Mouse (Mus musculus): ENCODE measurements around the gene Herc4. TPM values are rescaled to one million over a fixed set of nuclear protein-coding genes. Genes with fewer than 3 reads are reported as not detected.
A peak's percentile ranks its signal among the peaks of the same experiment; 100 is the strongest.
"Not testable (repeated sequence)": the region's sequence is repeated elsewhere in the genome, so short reads cannot be mapped to it uniquely, and the experiment has no call there.

Herc4 gene
- polyA plus RNA-seq, 1 experiment from 2014 or later: 40.8 TPM

GRCm38 (mm10) chr10:63327091-63327490 is 83.5 kb downstream of the Herc4 start:
- H3K9me3 ChIP-seq: no peaks in the 10 kb centered on the region
- 89% methylated on average over 1 of the region's 1 CpGs for WGBS
- no peak overlapping the region for H3K9ac ChIP-seq
- no peak for ATAC-seq (ENCODE audit: insufficient number of reproducible peaks, insufficient read depth, low FRiP score, low TSS enrichment, low read depth)
- H3K4me2 ChIP-seq: no peak overlapping the region
- H3K36me3 ChIP-seq: peaks cover 66% of the 10 kb centered on the region
- H3K4me3 ChIP-seq: no peak overlapping the region
- no peak overlapping the region for H3K27ac ChIP-seq
- no peaks in the 10 kb centered on the region for H3K27me3 ChIP-seq
- no peaks in the 10 kb centered on the region for H3K4me1 ChIP-seq

DNA sequence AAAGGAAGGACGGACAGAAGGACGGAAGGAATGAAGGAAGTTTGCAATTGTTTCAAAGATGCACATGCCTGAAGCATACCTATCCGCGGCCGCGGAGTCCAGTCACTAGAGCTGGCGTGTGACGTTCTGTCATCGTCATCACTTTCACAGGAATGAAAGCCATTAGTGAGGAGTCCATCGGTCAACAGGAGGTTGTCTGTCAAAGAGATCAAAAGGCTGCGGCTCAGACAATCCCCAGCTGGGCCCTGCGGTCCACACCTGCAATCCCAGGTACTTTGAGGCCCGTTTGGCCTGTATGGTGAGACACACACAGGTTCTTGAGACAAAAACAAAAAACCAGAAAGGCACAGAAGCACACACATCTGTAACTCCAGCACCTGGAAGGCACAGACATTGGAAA is 93.3 kb downstream of the Herc4 start:
- ATAC-seq (ENCODE audit: insufficient number of reproducible peaks, insufficient read depth, low FRiP score, low TSS enrichment, low read depth): no peak
- H3K9me3 ChIP-seq: no peaks in the 10 kb centered on the region
- peaks cover 18% of the 10 kb centered on the region for H3K4me1 ChIP-seq
- H3K27ac ChIP-seq: no peak overlapping the region
- 60% methylated on average over 13 of the region's 13 CpGs for WGBS
- peak overlapping the region; percentile 80 for H3K4me3 ChIP-seq
- peaks cover 20% of the 10 kb centered on the region for H3K36me3 ChIP-seq
- H3K27me3 ChIP-seq: no peaks in the 10 kb centered on the region
- peak overlapping the region; percentile 63 for H3K9ac ChIP-seq
- H3K4me2 ChIP-seq: peak overlapping the region; percentile 68

DNA sequence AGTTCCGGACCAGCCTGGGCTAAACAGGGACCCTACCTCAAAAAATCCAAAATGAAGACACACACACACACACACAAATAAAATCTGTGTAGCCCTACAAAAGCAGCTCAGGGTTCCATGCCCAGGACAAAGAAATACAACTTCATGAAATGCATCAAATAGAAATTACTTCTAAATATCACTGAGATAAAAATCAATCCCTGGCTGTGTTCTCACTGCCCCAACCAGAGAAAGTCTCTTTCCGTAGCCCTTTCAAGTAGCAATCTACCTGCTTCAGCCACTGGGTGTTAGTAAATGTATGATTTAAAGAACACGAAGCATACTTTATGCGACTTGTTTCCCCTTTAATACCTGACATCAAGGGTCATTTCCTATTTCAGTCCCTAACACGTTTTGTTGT is 93.7 kb downstream of the Herc4 start:
- ATAC-seq (ENCODE audit: insufficient number of reproducible peaks, insufficient read depth, low FRiP score, low TSS enrichment, low read depth): no peak
- 24% methylated on average over 5 of the region's 5 CpGs for WGBS
- Histone ChIP-seq H3K27me3 (no peaks in the 10 kb centered on the region), H3K27ac (no peak overlapping the region), H3K9me3 (no peaks in the 10 kb centered on the region), H3K4me1 (peaks cover 18% of the 10 kb centered on the region), H3K4me2 (peak overlapping the region; percentile 68), H3K36me3 (peaks cover 20% of the 10 kb centered on the region), H3K4me3 (peak overlapping the region; percentile 80), H3K9ac (peak overlapping the region; percentile 63)

DNA sequence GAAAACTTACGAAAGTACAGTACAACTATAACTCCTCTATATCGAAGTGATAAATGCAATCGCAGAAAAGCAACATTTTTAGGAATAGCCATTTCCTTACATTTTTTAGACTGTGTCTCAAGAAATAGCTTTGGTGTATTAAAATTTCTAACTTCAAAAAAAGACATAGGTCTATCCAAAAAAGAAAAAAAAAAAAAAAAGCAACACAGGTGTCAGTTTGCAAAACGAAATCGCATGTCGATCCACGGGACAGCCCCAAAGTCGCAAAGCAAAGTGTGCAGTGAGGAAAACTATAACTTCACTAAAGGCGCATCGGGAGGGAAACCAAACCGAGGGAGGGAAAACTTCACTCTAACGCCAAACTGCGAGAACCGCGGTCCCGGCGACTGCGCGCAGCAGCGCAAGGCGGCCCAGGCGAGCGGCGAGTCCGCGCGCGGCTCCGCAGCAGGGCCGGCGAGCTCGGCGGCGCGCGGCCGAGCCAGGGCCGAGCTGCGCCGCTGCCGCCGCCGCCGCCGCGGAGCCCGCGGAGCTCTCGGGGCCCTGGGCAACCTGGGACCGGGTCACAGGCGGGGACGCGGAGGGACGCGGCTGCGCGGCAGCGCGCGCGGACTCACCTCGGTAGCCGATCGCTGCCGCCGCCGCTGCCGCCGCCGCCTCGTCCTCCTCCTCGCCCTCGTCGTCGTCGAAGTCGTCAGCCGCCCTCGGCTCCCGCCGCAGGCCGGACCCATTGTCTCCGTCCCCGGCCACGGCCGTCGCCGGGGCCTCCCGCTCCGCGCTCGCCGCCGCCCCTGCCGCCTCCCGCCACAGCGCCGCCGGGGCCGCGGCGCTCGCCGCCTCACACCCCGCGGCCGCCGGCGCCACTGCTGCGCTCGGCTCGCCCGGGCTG is 94.6 kb downstream of the Herc4 start:
- under 1% methylated on average over 76 of the region's 113 CpGs for WGBS
- peak overlapping the region; percentile 80 for H3K4me3 ChIP-seq
- H3K36me3 ChIP-seq: peaks cover 20% of the 10 kb centered on the region
- peak overlapping the region; percentile 92 for H3K27ac ChIP-seq
- no peaks in the 10 kb centered on the region for H3K9me3 ChIP-seq
- ATAC-seq (ENCODE audit: insufficient number of reproducible peaks, insufficient read depth, low FRiP score, low TSS enrichment, low read depth): peak; percentile 77
- no peaks in the 10 kb centered on the region for H3K27me3 ChIP-seq
- H3K9ac ChIP-seq: peak overlapping the region; percentile 96
- peaks cover 18% of the 10 kb centered on the region for H3K4me1 ChIP-seq
- peak overlapping the region; percentile 68 for H3K4me2 ChIP-seq

DNA sequence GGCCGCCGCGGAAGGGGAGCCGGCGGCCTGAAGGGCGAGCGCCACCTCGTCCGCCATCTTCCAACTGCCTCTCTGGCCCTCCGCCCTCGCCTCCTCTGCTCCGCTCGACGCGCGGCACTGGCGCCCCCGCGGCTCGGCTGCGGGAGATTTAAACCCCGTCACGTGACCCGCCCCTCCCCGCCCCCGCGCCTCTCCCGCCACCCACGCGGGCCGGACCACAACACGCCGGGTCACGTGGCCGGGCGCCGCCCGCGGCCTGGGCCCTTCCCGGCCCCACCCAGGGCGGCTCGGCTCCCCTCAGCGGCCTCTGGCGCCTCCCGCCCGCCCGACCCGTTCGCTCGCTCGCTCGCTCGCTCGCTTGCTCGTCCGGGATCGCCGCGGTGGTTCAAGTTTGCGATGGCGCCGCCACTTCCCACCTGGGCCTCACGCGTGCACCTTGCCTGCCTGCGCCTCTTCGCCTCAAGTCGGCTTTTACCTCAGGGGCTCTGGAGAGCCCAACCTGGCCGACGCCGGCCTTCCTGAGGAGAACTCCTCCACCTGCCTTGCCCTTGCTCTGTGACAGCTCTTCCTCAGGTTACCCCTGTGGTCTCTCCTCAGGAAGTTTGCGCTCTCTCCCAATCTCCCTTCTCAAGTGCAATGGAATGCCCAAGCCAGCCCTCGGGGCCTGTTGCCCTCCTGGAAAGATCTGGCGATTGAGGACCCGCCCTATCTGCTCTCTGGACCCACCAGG is 95.5 kb downstream of the Herc4 start:
- H3K36me3 ChIP-seq: peaks cover 11% of the 10 kb centered on the region
- peaks cover 18% of the 10 kb centered on the region for H3K4me1 ChIP-seq
- H3K9ac ChIP-seq: peak overlapping the region; percentile 96
- H3K4me3 ChIP-seq: peak overlapping the region; percentile 80
- H3K9me3 ChIP-seq: no peaks in the 10 kb centered on the region
- no peaks in the 10 kb centered on the region for H3K27me3 ChIP-seq
- WGBS: under 1% methylated on average over 59 of the region's 74 CpGs
- peak overlapping the region; percentile 92 for H3K27ac ChIP-seq
- H3K4me2 ChIP-seq: peak overlapping the region; percentile 68
- ATAC-seq (ENCODE audit: insufficient number of reproducible peaks, insufficient read depth, low FRiP score, low TSS enrichment, low read depth): peak; percentile 95

DNA sequence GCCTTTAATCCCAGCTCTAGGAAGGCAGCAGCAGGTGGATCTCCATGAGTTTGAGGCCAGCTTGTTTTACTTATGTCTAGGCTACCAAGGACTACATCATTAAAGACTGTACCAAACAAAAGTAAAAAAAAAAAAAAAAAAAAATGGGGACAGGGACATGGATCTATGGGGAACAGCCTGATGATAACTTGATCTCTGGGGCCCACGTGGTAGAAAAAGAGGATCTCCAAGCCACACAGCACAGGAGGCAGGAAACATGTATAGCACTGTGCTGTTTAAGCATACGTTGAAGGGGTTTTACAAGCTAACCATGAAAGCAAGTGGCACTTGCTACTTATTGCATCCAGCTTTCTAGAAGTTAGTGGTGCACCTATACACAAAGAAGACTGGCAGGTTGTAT is 97.7 kb downstream of the Herc4 start:
- Histone ChIP-seq H3K4me1 (peaks cover 16% of the 10 kb centered on the region), H3K9me3 (no peaks in the 10 kb centered on the region), H3K27ac (no peak overlapping the region), H3K36me3 (no peaks in the 10 kb centered on the region), H3K4me3 (no peak overlapping the region), H3K27me3 (no peaks in the 10 kb centered on the region), H3K4me2 (no peak overlapping the region), H3K9ac (no peak overlapping the region)
- WGBS: 78% methylated on average over 2 of the region's 2 CpGs
- ATAC-seq (ENCODE audit: insufficient number of reproducible peaks, insufficient read depth, low FRiP score, low TSS enrichment, low read depth): no peak

DNA sequence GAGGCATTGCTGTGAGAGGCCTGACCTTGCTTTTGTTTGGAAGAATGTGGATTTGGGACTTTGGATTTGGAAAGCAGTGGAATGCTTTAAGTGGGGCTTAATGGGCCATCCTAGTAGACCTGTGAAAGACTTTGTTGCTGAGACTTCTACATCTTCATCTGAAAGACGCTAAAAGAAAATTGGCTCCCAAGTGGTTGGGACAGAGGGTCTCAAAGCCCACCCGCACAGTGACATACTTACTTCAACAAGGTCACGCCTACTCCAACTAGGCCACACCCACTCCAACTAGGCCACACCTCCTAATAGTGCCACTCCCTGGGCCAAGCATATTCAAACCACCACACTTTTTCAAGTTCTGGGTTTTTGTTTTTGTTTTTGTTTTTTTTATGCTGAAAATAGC is 101.1 kb downstream of the Herc4 start:
- Histone ChIP-seq H3K4me3 (no peak overlapping the region), H3K9me3 (no peaks in the 10 kb centered on the region), H3K27ac (no peak overlapping the region), H3K36me3 (no peaks in the 10 kb centered on the region), H3K4me1 (no peaks in the 10 kb centered on the region), H3K4me2 (no peak overlapping the region), H3K9ac (no peak overlapping the region), H3K27me3 (no peaks in the 10 kb centered on the region)
- no peak for ATAC-seq (ENCODE audit: insufficient number of reproducible peaks, insufficient read depth, low FRiP score, low TSS enrichment, low read depth)
- WGBS: 93% methylated on average over 3 of the region's 3 CpGs

DNA sequence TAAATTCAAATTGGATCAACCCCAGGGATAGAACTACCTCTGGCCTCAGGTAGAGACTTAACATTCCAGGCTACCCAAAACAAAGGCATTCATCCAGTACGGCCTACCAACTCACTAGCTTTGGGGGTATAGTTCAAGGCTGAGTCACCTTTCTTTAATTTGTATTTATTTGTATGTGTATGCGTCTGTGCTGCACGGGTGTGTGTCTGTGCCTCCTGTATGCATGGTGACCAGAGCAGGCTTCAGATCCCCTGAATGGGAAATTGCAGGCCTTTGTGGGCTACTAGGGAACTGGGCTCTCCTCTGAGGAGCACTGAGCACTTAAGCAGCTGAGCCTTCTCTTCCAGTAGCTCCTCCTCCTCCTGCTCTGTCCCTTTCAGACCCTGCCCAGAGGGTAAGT is 104.7 kb downstream of the Herc4 start:
- Histone ChIP-seq H3K9ac (no peak overlapping the region), H3K4me3 (no peak overlapping the region)

GRCm38 (mm10) chr10:63350666-63351065 is 107.1 kb downstream of the Herc4 start:
- H3K27ac ChIP-seq: no peak overlapping the region
- no peaks in the 10 kb centered on the region for H3K4me1 ChIP-seq
- 0 out of 2 replicates have a peak, but pooled peaks cover 4% of the 10 kb centered on the region for H3K9me3 ChIP-seq
- no peak overlapping the region for H3K4me2 ChIP-seq
- H3K27me3 ChIP-seq: no peaks in the 10 kb centered on the region
- no peak overlapping the region for H3K9ac ChIP-seq
- H3K36me3 ChIP-seq: no peaks in the 10 kb centered on the region
- WGBS: 88% methylated on average over 7 of the region's 7 CpGs
- no peak for ATAC-seq (ENCODE audit: insufficient number of reproducible peaks, insufficient read depth, low FRiP score, low TSS enrichment, low read depth)
- H3K4me3 ChIP-seq: no peak overlapping the region

More for the DNA sequence above, 104.7 kb downstream of the Herc4 start:
- 40% methylated on average over 3 of the region's 3 CpGs for WGBS
- H3K27me3 ChIP-seq: no peaks in the 10 kb centered on the region
- ATAC-seq (ENCODE audit: insufficient number of reproducible peaks, insufficient read depth, low FRiP score, low TSS enrichment, low read depth): no peak
- no peaks in the 10 kb centered on the region for H3K36me3 ChIP-seq
- H3K4me1 ChIP-seq: no peaks in the 10 kb centered on the region
- no peaks in the 10 kb centered on the region for H3K9me3 ChIP-seq
- H3K27ac ChIP-seq: no peak overlapping the region
- H3K4me2 ChIP-seq: no peak overlapping the region

DNA sequence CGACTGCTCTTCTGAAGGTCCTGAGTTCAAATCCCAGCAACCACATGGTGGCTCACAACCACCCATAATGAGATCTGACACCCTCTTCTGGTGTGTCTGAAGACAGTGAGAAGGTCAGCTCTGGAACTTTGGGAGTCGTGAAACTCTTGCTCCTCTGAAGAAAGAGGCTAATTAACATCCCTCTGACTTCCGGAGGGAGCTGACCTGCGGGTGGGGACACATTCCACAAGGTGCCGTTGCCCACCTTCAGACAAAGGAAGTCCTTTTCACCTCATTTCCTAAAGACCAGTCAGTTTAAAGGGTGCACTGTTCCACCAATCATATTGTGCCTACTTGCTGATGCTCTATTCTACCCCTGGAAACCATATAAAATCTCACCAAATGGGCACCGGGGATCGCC is 107.5 kb downstream of the Herc4 start:
- H3K27me3 ChIP-seq; H3K4me2 ChIP-seq; H3K9me3 ChIP-seq; H3K4me3 ChIP-seq; H3K36me3 ChIP-seq; H3K9ac ChIP-seq; H3K4me1 ChIP-seq; H3K27ac ChIP-seq; ATAC-seq (ENCODE audit: insufficient number of reproducible peaks, insufficient read depth, low FRiP score, low TSS enrichment, low read depth): not testable (repeated sequence)
- 81% methylated on average over 7 of the region's 7 CpGs for WGBS

DNA sequence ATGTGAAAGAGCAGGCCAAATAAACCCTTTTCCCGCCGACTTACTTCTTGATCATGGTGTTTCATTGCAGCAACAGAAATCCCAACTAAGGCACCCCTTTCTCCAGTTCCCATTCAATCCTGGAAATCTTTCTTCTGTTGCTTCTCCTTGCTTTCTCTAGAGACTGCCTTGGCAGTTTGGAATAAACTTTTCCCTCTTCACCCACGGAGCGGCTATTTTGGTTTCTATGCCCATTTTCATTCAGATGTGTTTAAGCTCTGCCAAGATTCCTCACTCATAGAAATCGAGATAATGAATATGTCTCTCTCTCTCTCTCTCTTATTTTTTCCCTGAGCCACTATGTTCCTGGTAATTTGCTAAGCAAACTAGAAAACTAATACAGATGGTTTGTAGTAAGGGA is 108.5 kb downstream of the Herc4 start:
- WGBS: 90% methylated on average over 5 of the region's 5 CpGs
- Histone ChIP-seq H3K9ac (no peak overlapping the region), H3K9me3 (0 out of 2 replicates have a peak, but pooled peaks cover 4% of the 10 kb centered on the region), H3K27ac (no peak overlapping the region), H3K27me3 (no peaks in the 10 kb centered on the region), H3K4me2 (no peak overlapping the region), H3K36me3 (no peaks in the 10 kb centered on the region), H3K4me1 (no peaks in the 10 kb centered on the region), H3K4me3 (no peak overlapping the region)
- no peak for ATAC-seq (ENCODE audit: insufficient number of reproducible peaks, insufficient read depth, low FRiP score, low TSS enrichment, low read depth)

DNA sequence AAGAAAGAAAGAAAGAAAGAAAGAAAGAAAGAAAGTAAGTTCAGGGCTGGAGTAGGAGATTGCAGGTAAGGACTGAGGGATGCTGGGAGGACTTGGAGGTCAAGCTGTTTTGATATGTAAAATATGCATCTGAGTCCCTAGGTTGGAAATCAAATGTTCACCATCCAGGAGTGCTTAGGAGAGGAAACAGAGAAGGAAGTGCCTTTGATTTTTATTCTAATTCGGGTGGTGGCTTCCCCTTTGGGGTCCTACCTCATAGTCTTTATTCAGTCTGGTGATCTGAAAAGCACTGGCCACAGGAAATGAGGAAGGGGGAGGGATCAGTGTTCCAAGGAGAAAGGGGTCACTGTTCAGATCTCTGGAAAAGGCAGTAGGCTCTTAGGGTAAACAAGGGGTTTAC is 116.9 kb downstream of the Herc4 start:
- Histone ChIP-seq H3K4me1 (no peaks in the 10 kb centered on the region), H3K4me3 (no peak overlapping the region), H3K9ac (no peak overlapping the region), H3K36me3 (no peaks in the 10 kb centered on the region), H3K4me2 (no peak overlapping the region), H3K27ac (no peak overlapping the region), H3K9me3 (no peaks in the 10 kb centered on the region), H3K27me3 (no peaks in the 10 kb centered on the region)
- no peak for ATAC-seq (ENCODE audit: insufficient number of reproducible peaks, insufficient read depth, low FRiP score, low TSS enrichment, low read depth)
- 42% methylated on average over 1 of the region's 1 CpGs for WGBS
